Comparison of ENCODE assay signal across 33 mouse cellular contexts in genomic region chr12:31387303-31387702, GRCm38 (mm10). TPM values are rescaled to one million over a fixed set of nuclear protein-coding genes. Genes with fewer than 3 reads are reported as not detected.
A peak's percentile ranks its signal among the peaks of the same experiment; 100 is the strongest.
DNase-seq lines count a peak whose midpoint lies in the region; ATAC-seq and TF ChIP-seq lines count a peak whose summit lies in the region.
"Had no signal": no experiment of that assay in that cellular context is flagged by ENCODE, and none has a peak within 500 bp of the region (broad histone marks: within the 10 kb centered on the region; RNA-seq: fewer than 3 reads in every experiment).

No protein-coding gene starts in this region.

- 28% methylated on average over 3 of the region's 3 CpGs for WGBS in heart, postnatal 0 days
- 35% methylated on average over 3 of the region's 3 CpGs for WGBS in lung, adult 2 months

- H3K9me3 ChIP-seq in heart, postnatal 0 days (replicated peaks; ENCODE audit: control insufficient read depth, low read length), result no peaks in the 10 kb centered on the region
- H3K9me3 ChIP-seq: embryonic facial prominence, embryonic 12.5 days; heart, embryonic 12.5 days; limb, embryonic 12.5 days; midbrain, embryonic 10.5 days; neural tube, embryonic 12.5 days had no signal

- DNase-seq in heart, postnatal 0 days (ENCODE audit: low spot score), result no peak
- no peak for DNase-seq in heart, adult 9 months (ENCODE audit: low spot score in 2 of 2)
- no peak for DNase-seq in lung, adult 2 months
- DNase-seq in lung, postnatal 14 days, result no peak
- peak; percentile 23 for DNase-seq in lung, postnatal 25 days (ENCODE audit: low spot score)
- no peak for DNase-seq in B cell, adult 2 months
- no peak for DNase-seq in urinary bladder, postnatal 36 days (ENCODE audit: low spot score in 2 of 2)
- DNase-seq: adrenal gland, postnatal 14 days; cerebellum, adult 11 months; cerebellum, adult 9-10 months; cerebellum, postnatal 36 days; embryo, embryonic 11 days; gastrocnemius, postnatal 25 days; heart, postnatal 10 days; kidney, postnatal 36 days; right cerebral cortex, adult 18-20 months; right cerebral cortex, postnatal 4 days had no signal

- no peaks in the 10 kb centered on the region for H3K27me3 ChIP-seq in heart, postnatal 0 days (ENCODE audit: control insufficient read depth, insufficient read depth, low read length)
- H3K27me3 ChIP-seq: embryonic facial prominence, embryonic 12.5 days; heart, embryonic 12.5 days; limb, embryonic 12.5 days; neural tube, embryonic 12.5 days had no signal

- no peak overlapping the region for H3K9ac ChIP-seq in heart, postnatal 0 days (replicated peaks; ENCODE audit: low read depth, low read length)
- H3K9ac ChIP-seq: embryonic facial prominence, embryonic 12.5 days; heart, embryonic 12.5 days; limb, embryonic 12.5 days; neural tube, embryonic 12.5 days had no signal

- ATAC-seq in heart, postnatal 0 days (ENCODE audit: insufficient read depth, low read depth), result no peak
- ATAC-seq: forebrain, embryonic 14.5 days; hindbrain, embryonic 16.5 days; midbrain, embryonic 16.5 days had no signal

- no peaks in the 10 kb centered on the region for H3K36me3 ChIP-seq in heart, postnatal 0 days (replicated peaks; ENCODE audit: control insufficient read depth, insufficient read depth, low read length)
- H3K36me3 ChIP-seq: embryonic facial prominence, embryonic 12.5 days; heart, embryonic 12.5 days; limb, embryonic 12.5 days; midbrain, embryonic 10.5 days; neural tube, embryonic 12.5 days had no signal

- TF ChIP-seq EP300 in heart, postnatal 0 days (IDR thresholded peaks at IDR 0.05; ENCODE audit: low read depth), result no peak

- TF ChIP-seq CTCF in heart, postnatal 0 days (IDR thresholded peaks at IDR 0.05; ENCODE audit: low read depth), result peak; percentile 31
- peak; percentile 44; the same call in 1 of the 2 replicates for TF ChIP-seq CTCF in lung, adult 2 months (IDR thresholded peaks at IDR 0.05; ENCODE audit: insufficient read depth, low read length)

- H3K4me3 ChIP-seq in heart, postnatal 0 days (ENCODE audit: low read depth, low read length), result no peak overlapping the region
- no peak overlapping the region for H3K4me3 ChIP-seq in lung, adult 2 months (replicated peaks; ENCODE audit: extremely low read depth, low read depth, low read length)
- H3K4me3 ChIP-seq: embryonic facial prominence, embryonic 12.5 days; heart, embryonic 12.5 days; layer of hippocampus, adult 2 months; left cerebral cortex, adult 2 months; limb, embryonic 12.5 days; midbrain, embryonic 10.5 days; myocyte; neural tube, embryonic 12.5 days had no signal

- no peak overlapping the region for H3K4me2 ChIP-seq in heart, postnatal 0 days (ENCODE audit: low read depth, low read length)
- H3K4me2 ChIP-seq: embryonic facial prominence, embryonic 12.5 days; heart, embryonic 12.5 days; limb, embryonic 12.5 days; liver, embryonic 11.5 days; neural tube, embryonic 12.5 days had no signal

- H3K27ac ChIP-seq in heart, postnatal 0 days (ENCODE audit: low read depth), result no peak overlapping the region
- H3K27ac ChIP-seq: embryonic facial prominence, embryonic 12.5 days; layer of hippocampus, adult 2 months; left cerebral cortex, adult 2 months; limb, embryonic 12.5 days; midbrain, embryonic 10.5 days; neural tube, embryonic 12.5 days had no signal

- no peak for TF ChIP-seq POLR2A in lung, adult 2 months (IDR thresholded peaks at IDR 0.05; ENCODE audit: borderline replicate concordance, extremely low read depth, low read depth, low read length)

- H3K4me1 ChIP-seq in heart, postnatal 0 days (ENCODE audit: control insufficient read depth, insufficient read depth), result no peaks in the 10 kb centered on the region
- H3K4me1 ChIP-seq in lung, adult 2 months (ENCODE audit: control insufficient read depth, insufficient read depth, low read length), result peaks cover 2% of the 10 kb centered on the region; the same call in 1 of the 2 replicates
- H3K4me1 ChIP-seq: embryonic facial prominence, embryonic 12.5 days; heart, embryonic 12.5 days; limb, embryonic 12.5 days; midbrain, embryonic 10.5 days; neural tube, embryonic 12.5 days had no signal

RNA-seq across cellular contexts. Expression of gene Slc26a3, which starts 3.4 kb away (rescaled TPM):
- total RNA-seq in heart, postnatal 0 days (2014; rRNA removed; ENCODE audit: low replicate concordance), result 1.9 TPM in 1 of 2 replicates, not detected in the other
- polyA plus RNA-seq in heart, postnatal 0 days (2015; fragmentation: Nextera tagmentation; extraction: Ambion mirVana), result 0.72 and 0.75 TPM in 2 replicates
- polyA plus RNA-seq in lung, adult 2 months (2012; rRNA removed), result 0.13 and 1.1 TPM in 2 replicates
- total RNA-seq: gastrocnemius, adult 18-20 months; gastrocnemius, postnatal 25 days; megakaryocyte progenitor cell, adult 5-6 weeks; MEL had no signal
- polyA plus RNA-seq: embryonic facial prominence, embryonic 12.5 days; kidney, embryonic 14.5 days; limb, embryonic 12.5 days; liver, embryonic 11.5 days; myocyte; neural tube, embryonic 12.5 days had no signal

RNA-seq across cellular contexts. Expression of gene Dld, which starts 36.0 kb away (rescaled TPM):
- total RNA-seq in heart, postnatal 0 days (2014; rRNA removed; ENCODE audit: low replicate concordance), result 91.6 and 125 TPM in 2 replicates
- polyA plus RNA-seq in heart, postnatal 0 days (2015; fragmentation: Nextera tagmentation; extraction: Ambion mirVana), result 372 and 377 TPM in 2 replicates
- 8.2 and 15.9 TPM in 2 replicates for polyA plus RNA-seq in lung, adult 2 months (2012; rRNA removed)

Comparison
In these comparisons a context has a peak if more than half of its experiments do, and no peak if none do; other contexts are left out.
1. RNA of gene Dld, which starts 36.0 kb away (polyA plus RNA-seq): 372 to 377 TPM in heart, postnatal 0 days; 8.2 to 15.9 TPM in lung, adult 2 months; every median in the first group is over 10 times any median in the second.